Mouse (Mus musculus) liver, postnatal 0 days (tissue): Measurements from ENCODE around the gene Chdh. TPM values are rescaled to one million over a fixed set of nuclear protein-coding genes. Genes with fewer than 3 reads are reported as not detected.

Source experiments
- ATAC-seq: fragments of 200-750 bp; cut with Nextera tagmentation; 2 replicates; pipeline ENCODE4 v1.8.0; 2017; ENCODE audit warnings: mild to moderate bottlenecking, moderate library complexity
- DNase-seq: peaks from one replicate; pipeline ENCODE4 v3.0.0-alpha.2; 2016
- H3K27ac ChIP-seq: fragments of 300-500 bp; sonication (generic); 2 replicates; pipeline ENCODE4 v1.5.1; 2014; ENCODE audit warnings: antibody characterized with exemption, moderate library complexity, mild to moderate bottlenecking, low read depth
- H3K27me3 ChIP-seq: fragments of 300-500 bp; sonication (generic); 2 replicates; pipeline ENCODE4 v1.6.1; 2014; ENCODE audit warnings: low read length, control low read depth, mixed read lengths; ENCODE audit not compliant: insufficient read depth
- H3K36me3 ChIP-seq: fragments of 300-500 bp; sonication (generic); replicated peaks from 2 replicates; pipeline ENCODE4 v1.6.1; 2014; ENCODE audit warnings: mild to moderate bottlenecking, control low read depth, low read length, moderate library complexity, mixed read lengths; ENCODE audit not compliant: insufficient read depth
- H3K4me1 ChIP-seq: fragments of 300-500 bp; sonication (generic); 2 replicates; pipeline ENCODE4 v1.6.1; 2014; ENCODE audit warnings: antibody characterized with exemption, mild to moderate bottlenecking, control low read depth; ENCODE audit not compliant: insufficient read depth
- H3K4me2 ChIP-seq: fragments of 300-500 bp; sonication (generic); 2 replicates; pipeline ENCODE4 v1.6.1; 2014; ENCODE audit warnings: low read depth, mild to moderate bottlenecking, low read length, moderate library complexity, mixed read lengths
- H3K4me3 ChIP-seq: fragments of 300-500 bp; sonication (generic); 2 replicates; pipeline ENCODE4 v1.5.1; 2014; ENCODE audit warnings: low read depth, low read length
- H3K9ac ChIP-seq: fragments of 300-500 bp; sonication (generic); replicated peaks from 2 replicates; pipeline ENCODE4 v1.6.1; 2014; ENCODE audit warnings: mild to moderate bottlenecking, moderate library complexity
- H3K9me3 ChIP-seq: fragments of 300-500 bp; sonication (generic); 2 replicates; pipeline ENCODE4 v1.6.1; 2016; ENCODE audit warnings: mild to moderate bottlenecking, control low read depth, low read length, mixed read lengths
- CTCF ChIP-seq: sonication (generic); IDR thresholded peaks from 2 replicates; pipeline ENCODE4 v1.5.1; 2016; ENCODE audit warnings: antibody characterized with exemption, low read depth
- EP300 ChIP-seq: IDR thresholded peaks from 2 replicates; pipeline ENCODE4 v1.6.1; 2016; ENCODE audit warnings: antibody characterized with exemption, low read depth, mild to moderate bottlenecking
- WGBS: fragments of 180-500 bp; shearing (Covaris S2); extraction: QIAGEN DNeasy Blood & Tissue Kit; methylation state at CpG from one replicate; pipeline ENCODE4 v1.1.7; 2014; ENCODE audit not compliant: insufficient replicate concordance; 5-methylcytosine and 5-hydroxymethylcytosine counted together
- polyA plus RNA-seq: library from polyadenylated mRNA; unstranded; fragments of >200 nt; fragmentation: Nextera tagmentation; extraction: Ambion mirVana; gene quantifications from 2 replicates; pipeline ENCODE4 v1.2.1, GENCODE M21; 2015

Chdh gene
- polyA plus RNA-seq, 1 experiment from 2014 or later: 6.2 TPM

GRCm38 (mm10) chr14:30018846-30019245, 10.0 kb downstream of the Chdh start:
- Histone ChIP-seq H3K27me3 (no peaks in the 10 kb centered on the region), H3K4me1 (peaks cover 27% of the 10 kb centered on the region), H3K27ac (no peak overlapping the region), H3K36me3 (no peaks in the 10 kb centered on the region), H3K9me3 (no peaks in the 10 kb centered on the region), H3K4me2 (no peak overlapping the region), H3K9ac (no peak overlapping the region), H3K4me3 (no peak overlapping the region)
- ATAC-seq (no peak), DNase-seq (no peak)
- TF ChIP-seq EP300 (no peak), CTCF (no peak)
- WGBS: 87% methylated on average over 6 of the region's 6 CpGs

DNA sequence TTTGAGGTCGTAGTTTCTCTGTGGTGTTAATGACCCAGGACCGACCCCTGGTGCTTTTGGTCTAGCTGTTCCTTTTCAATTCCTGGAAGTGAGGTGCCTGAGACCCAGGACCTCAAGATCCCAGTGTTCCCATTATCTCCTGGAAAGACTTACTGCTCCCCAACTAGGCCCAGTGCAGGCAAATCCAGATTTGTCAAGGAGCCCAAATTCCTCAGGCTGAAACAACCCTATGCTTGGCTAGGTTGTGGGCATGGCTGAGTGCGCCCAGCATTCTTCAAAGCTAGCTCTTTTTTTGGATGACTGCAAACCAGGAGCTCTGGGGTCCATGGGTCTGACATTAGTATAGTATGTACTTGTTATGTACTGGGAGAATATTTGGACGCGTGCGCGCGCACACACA, 10.6 kb downstream of the Chdh start:
- H3K9ac ChIP-seq: no peak overlapping the region
- H3K9me3 ChIP-seq: no peaks in the 10 kb centered on the region
- no peaks in the 10 kb centered on the region for H3K27me3 ChIP-seq
- DNase-seq: no peak
- no peak overlapping the region for H3K4me2 ChIP-seq
- peaks cover 24% of the 10 kb centered on the region for H3K4me1 ChIP-seq
- H3K4me3 ChIP-seq: no peak overlapping the region
- no peaks in the 10 kb centered on the region for H3K36me3 ChIP-seq
- TF ChIP-seq CTCF: no peak
- 85% methylated on average over 8 of the region's 8 CpGs for WGBS
- ATAC-seq: no peak
- no peak overlapping the region for H3K27ac ChIP-seq

- ATAC-seq (no peak), DNase-seq (no peak)
Observed at GRCm38 (mm10) chr14:30019792-30020575, 11.2 kb downstream of the Chdh start.

DNA sequence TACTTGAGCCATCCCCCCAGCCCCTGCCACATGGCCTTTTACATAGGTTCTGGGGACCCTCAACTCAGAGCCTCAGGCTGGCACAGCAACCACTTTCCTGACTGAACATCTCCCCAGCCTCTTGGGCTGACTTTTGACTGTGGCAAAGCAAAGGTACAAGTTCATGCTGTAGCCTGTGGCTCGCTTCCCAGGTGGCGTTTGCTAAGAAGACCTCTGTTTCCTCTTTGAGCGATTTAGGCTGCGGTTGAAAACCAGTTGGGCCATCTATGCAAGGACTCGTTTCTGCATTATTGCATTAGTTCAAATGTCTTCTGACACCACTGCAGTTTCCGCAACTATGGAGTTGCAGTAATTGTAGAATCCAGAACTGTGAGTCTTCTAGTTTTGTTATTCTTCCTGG, 13.6 kb downstream of the Chdh start:
- no peak for ATAC-seq
- TF ChIP-seq EP300 (no peak), CTCF (no peak)
- no peak overlapping the region for H3K4me3 ChIP-seq
- H3K36me3 ChIP-seq: no peaks in the 10 kb centered on the region
- WGBS: 62% methylated on average over 6 of the region's 6 CpGs
- peaks cover 7% of the 10 kb centered on the region for H3K4me1 ChIP-seq
- H3K9me3 ChIP-seq: no peaks in the 10 kb centered on the region
- H3K27ac ChIP-seq: peak overlapping the region; percentile 72
- no peak overlapping the region for H3K4me2 ChIP-seq
- H3K27me3 ChIP-seq: no peaks in the 10 kb centered on the region
- H3K9ac ChIP-seq: no peak overlapping the region
- no peak for DNase-seq

More at GRCm38 (mm10) chr14:30019792-30020575, 11.2 kb downstream of the Chdh start:
- Histone ChIP-seq H3K27me3 (no peaks in the 10 kb centered on the region), H3K4me2 (no peak overlapping the region), H3K36me3 (no peaks in the 10 kb centered on the region), H3K9ac (no peak overlapping the region), H3K4me3 (no peak overlapping the region), H3K9me3 (no peaks in the 10 kb centered on the region), H3K4me1 (peaks cover 18% of the 10 kb centered on the region), H3K27ac (no peak overlapping the region)
- WGBS: 48% methylated on average over 9 of the region's 9 CpGs
- TF ChIP-seq EP300 (no peak), CTCF (no peak)

- Histone ChIP-seq H3K9me3 (no peaks in the 10 kb centered on the region), H3K4me3 (0 out of 2 replicates have a peak overlapping the region, but pooled peaks have one; percentile 7), H3K27ac (peak overlapping the region; percentile 62), H3K4me1 (peaks cover 5% of the 10 kb centered on the region), H3K27me3 (no peaks in the 10 kb centered on the region), H3K4me2 (no peak overlapping the region), H3K36me3 (no peaks in the 10 kb centered on the region), H3K9ac (peak overlapping the region; percentile 41; the same call in 1 of the 2 replicates)
- DNase-seq (no peak), ATAC-seq (no peak)
- TF ChIP-seq EP300 (no peak), CTCF (no peak)
- 21% methylated on average over 7 of the region's 7 CpGs for WGBS
Observed at GRCm38 (mm10) chr14:30024387-30024786, 15.6 kb downstream of the Chdh start.

DNA sequence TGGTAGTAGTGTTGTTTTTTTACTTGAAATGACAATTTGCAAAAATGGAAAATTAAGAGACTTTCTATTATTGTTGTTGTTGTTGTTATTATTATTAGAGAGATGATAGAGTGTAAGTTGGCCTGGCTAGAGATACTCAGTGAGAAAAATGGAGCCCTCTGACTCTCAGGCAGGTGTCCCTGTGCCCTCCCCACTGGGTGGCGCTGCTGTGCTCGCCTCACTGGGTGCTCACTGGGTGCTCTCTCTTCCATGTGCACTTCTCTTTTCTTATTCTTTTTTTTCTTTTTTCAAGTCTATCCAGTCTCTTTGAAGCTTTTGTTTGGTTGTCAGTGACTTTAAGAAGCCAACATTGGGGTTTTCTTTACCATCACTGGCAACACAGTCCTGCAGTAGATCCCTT, 18.6 kb downstream of the Chdh start:
- H3K4me2 ChIP-seq: no peak overlapping the region
- ATAC-seq: no peak
- peaks cover 2% of the 10 kb centered on the region for H3K4me1 ChIP-seq
- peak; percentile 65 for TF ChIP-seq CTCF
- TF ChIP-seq EP300: no peak
- H3K9ac ChIP-seq: no peak overlapping the region
- WGBS: 35% methylated on average over 2 of the region's 2 CpGs
- H3K9me3 ChIP-seq: no peaks in the 10 kb centered on the region
- no peak overlapping the region for H3K4me3 ChIP-seq
- no peaks in the 10 kb centered on the region for H3K27me3 ChIP-seq
- H3K36me3 ChIP-seq: 0 out of 2 replicates have a peak, but pooled peaks cover 4% of the 10 kb centered on the region
- DNase-seq: peak; percentile 71
- H3K27ac ChIP-seq: no peak overlapping the region
